Mouse (Mus musculus) urinary bladder, postnatal 25 days (tissue): Measurements from ENCODE around the gene Amph.
"Not testable (repeated sequence)": the region's sequence is repeated elsewhere in the genome, so short reads cannot be mapped to it uniquely, and the experiment has no call there.

Source experiments
- DNase-seq: peaks from one replicate; pipeline ENCODE4 v3.0.0; 2022; ENCODE audit warnings: low spot score

The Amph gene

DNA sequence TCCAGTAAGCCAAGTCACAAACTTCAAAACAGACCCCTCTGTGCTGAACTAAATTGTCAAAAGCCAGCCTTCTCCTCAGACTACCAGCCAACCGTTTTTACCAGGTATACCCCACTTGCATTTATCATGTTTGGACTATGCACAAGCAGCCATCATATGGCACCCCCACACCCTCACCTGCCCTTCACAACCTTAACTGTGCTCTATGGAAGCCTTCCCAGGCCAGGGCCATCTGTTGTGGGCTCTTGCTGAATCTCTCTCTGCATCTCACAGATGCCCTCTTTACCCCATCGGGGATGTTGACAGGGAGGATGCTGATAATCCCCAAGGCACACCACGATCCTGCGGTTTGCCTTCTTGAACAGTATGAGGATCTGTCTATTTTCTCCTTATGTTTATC is 77.9 kb downstream of the Amph start:
- DNase-seq, result no peak

GRCm38 (mm10) chr13:19026923-19027322 is 78.9 kb downstream of the Amph start:
- DNase-seq, result no peak

- DNase-seq, result no peak
Measured at GRCm38 (mm10) chr13:19027766-19028350, 79.9 kb downstream of the Amph start.

DNA sequence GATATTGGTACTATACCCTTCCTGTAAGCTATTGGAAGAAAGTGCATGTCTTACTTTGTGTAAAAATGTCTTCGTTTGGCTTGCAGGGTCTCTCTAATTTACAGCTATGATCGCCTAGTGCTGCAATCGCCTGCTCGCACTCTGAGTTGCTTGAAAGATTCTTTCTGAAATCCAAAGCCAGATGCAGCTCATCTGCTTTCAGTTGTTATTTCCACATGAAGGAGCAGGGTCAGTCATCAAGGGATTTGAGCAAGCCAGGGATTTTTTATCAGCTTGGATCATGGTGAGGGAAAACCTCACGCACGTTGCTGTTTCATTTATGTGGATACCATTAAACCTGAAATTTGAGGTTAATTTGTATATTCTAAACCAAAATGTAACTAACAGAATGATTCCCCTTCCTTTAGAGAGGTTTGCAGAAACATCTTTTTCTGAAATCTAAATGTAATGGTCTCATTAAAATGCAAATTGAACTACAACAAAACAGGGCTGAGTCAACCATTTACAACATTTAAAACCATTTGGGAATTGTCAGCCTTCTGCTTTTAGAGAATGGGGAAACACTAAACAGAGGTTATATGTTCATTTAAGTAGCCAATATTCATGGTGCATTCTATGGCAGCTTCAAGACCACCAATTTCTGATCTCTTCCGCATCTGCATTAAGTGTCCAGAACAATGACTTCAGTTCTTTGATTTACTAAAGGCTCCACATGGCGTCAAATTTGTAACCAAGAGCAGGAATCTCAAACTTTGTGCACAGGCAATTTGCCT is 84.1 kb downstream of the Amph start:
- no peak for DNase-seq

DNA sequence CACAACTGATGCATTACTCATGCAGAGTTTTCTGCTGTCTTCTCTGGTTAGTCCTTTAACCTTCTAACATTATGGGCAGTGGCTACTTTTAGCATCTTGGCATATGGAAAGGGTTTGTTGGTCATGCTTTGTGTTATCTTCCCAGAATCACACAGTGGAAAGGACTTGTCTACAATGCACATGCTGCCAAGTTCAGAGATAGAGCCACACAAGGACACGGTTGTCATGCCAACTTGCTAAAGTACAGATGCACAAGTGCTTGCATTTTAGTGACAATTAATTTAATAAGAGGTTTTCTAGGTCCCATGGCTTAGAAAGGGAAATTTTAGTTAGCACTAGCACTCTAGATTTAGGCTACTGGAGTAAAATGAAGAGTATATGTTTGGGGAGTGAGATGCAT is 104.1 kb downstream of the Amph start:
- no peak for DNase-seq

- DNase-seq, result no peak
Measured at GRCm38 (mm10) chr13:19054504-19054903, 106.5 kb downstream of the Amph start.

- DNase-seq, result no peak
Measured at GRCm38 (mm10) chr13:19072261-19072660, 124.3 kb downstream of the Amph start.

- DNase-seq, result no peak
Measured at GRCm38 (mm10) chr13:19077427-19077826, 129.4 kb downstream of the Amph start.

GRCm38 (mm10) chr13:19081932-19082331 is 133.9 kb downstream of the Amph start:
- DNase-seq, result no peak

DNA sequence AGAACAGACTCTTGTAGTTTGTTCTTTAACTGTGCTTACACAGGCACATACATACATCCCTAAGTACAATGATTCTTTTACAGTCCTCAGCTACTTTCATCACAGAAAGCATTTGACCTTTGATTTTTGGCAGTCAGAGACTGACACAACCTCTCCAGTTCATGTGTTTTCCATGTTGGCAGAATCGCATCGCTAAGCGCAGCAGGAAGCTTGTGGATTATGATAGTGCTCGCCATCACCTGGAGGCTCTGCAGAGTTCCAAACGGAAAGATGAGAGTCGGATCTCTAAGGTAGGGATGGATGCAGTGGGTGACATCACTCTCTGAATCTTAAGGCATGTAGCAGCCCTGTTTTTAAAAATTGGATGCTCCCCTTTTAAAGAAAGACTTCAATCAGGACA is 146.6 kb downstream of the Amph start:
- no peak for DNase-seq

DNA sequence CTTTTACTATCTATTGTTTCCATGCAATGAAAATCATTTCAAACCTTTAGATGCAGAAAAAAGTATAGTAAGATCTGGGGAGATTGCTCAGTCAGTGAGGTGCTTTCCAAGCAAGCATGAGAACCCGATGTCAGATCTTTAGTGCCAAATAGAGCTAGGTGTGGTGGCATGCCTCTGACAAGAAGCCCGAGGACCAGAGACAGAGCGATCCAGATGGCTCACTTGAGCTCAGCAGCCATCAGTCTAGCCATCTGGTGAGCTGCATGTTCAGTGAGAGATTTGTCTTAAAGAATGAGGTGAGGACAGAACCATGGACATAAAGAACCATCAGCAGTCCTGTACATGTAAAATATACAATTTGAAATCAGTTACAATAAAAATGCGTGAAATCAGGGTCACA is 149.1 kb downstream of the Amph start:
- DNase-seq, result no peak

- DNase-seq, result no peak
Measured at GRCm38 (mm10) chr13:19101889-19102402, 153.9 kb downstream of the Amph start.

- no peak for DNase-seq
Measured at GRCm38 (mm10) chr13:19106418-19106817, 158.4 kb downstream of the Amph start.

DNA sequence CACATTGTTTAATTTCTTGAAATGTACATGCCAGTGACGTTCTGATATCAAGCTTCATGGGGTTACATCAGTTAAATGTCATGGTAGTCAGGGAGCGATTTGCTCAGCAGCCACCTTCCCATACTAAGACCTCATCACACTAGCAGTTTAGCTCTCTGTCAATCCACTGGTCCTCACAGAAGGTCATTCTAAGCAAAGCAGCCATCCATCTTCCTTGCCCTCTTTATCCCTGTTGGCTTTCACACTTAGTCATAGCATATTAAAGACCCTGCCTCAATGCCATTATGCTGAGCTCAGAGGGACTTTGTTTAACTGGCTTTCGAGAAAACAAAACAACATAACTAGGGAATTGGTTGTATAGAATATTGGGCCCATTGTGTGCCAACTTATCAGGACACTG is 161.3 kb downstream of the Amph start:
- no peak for DNase-seq

GRCm38 (mm10) chr13:19113034-19113922 is 165.3 kb downstream of the Amph start:
- no peak for DNase-seq

- not testable (repeated sequence) for DNase-seq
Measured at GRCm38 (mm10) chr13:19114761-19115160, 166.8 kb downstream of the Amph start.

GRCm38 (mm10) chr13:19126912-19127552 is 179.0 kb downstream of the Amph start:
- DNase-seq, result no peak

DNA sequence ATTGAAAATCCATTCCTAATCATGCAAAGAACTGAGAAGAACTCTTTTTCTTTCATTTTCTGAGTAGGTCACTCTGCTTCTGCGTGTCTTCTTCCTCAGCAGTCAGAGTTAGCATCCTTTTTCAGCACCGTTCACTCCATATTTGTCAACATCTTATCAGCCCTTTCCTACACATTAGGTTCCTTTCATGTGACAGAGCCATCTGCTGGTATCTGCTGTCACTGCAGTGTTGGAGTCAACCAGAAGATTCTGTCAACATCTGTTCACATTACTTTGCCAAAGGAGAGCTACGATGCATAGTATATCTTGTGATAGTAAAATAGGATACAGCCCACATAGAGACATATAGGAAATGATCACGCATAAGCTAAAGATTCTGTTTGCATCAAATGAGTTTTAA is 185.8 kb downstream of the Amph start:
- no peak for DNase-seq

GRCm38 (mm10) chr13:19137212-19137611 is 189.2 kb downstream of the Amph start:
- DNase-seq, result no peak

- DNase-seq, result no peak
Measured at GRCm38 (mm10) chr13:19137932-19138331, 189.9 kb downstream of the Amph start.

GRCm38 (mm10) chr13:19138550-19138949 is 190.5 kb downstream of the Amph start:
- no peak for DNase-seq

DNA sequence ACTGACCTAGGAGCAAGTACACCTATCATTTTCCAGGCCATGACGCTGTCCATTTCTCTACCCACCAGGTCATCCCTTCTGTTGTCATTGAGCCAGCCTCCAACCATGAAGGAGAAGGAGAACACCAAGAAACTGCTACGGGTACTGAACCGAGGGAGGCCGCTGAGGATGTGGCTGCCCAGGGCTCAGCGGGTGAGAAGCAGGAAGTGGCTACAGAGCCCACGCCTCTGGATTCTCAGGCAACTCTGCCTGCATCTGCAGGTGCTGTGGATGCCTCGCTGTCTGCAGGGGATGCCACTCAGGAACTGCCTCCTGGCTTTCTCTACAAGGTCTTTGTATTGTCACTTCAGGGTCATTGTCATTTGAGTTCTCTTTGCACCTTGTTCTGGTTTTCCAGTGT is 191.1 kb downstream of the Amph start:
- no peak for DNase-seq
